Mouse (Mus musculus): ENCODE measurements around the gene Slc38a6.

Slc38a6 gene

DNA sequence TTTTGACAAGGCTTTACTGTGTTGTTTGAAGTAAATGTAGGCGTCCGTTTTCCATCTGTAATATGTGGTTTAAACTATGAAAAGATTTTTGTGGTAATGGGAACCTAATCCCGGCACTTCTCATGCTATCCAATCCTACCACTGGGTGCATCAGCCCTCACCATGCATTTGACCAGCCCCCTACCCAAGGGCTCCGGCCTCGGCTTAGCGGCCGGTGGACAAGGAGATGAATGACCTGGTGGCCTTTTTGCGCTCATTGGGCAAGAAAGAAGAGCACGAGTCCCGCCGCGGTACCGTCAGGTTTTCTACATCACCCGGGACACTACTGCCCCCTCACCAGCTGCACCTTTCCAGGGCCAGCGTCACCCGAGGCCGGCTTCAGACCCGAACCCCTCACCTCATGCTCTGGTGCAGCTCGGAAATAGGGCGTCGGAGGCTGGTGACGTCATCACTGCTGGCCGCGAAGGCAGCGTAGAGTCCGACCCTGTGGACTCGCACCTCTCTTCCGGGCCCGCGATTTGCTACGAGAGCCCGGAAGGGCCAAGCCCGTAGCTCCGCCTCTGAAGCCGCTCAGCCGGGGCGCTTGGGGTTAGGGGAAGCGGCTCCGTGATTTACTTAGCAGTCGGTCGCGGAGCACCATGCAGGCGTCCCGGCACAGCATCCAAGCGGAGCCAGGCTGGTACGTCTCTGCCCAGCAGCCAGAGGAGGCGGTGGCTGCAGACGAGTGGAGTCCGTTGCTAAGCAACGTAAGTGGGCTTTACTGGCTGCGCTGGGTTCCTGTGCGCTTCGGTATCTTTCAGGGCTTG lies at the start of gene Slc38a6, which contains the start of gene Trmt5:
Slc38a6 (plus strand) TSS at position 493 of the 806 bp plus-strand sequence.
Trmt5 (minus strand) TSS at position 424 of the 806 bp plus-strand sequence.
- DNase-seq (ENCODE audit: low read depth, low spot score), result peak; percentile 95

DNA sequence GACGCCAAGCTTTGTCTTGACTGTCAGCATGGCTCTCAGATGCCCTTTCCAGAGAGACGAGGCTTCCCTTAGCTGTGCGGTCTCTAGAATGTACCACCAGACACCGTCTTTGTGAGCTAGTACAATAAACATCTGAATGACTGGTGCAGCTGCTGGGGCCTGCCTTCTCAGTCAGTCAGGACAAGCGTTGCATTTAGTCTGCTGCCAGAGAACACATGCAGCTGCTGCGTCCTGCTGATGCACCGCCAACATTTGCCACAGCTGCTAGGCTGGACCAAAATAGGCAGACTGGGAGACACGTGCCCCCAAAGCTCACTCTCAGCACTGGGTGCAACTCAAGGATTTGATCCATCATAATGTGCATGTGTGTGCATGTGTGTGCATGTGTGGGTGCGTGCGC lies 44.6 kb upstream of the Slc38a6 start:
- peak; percentile 78 for DNase-seq (ENCODE audit: low read depth, low spot score)

DNA sequence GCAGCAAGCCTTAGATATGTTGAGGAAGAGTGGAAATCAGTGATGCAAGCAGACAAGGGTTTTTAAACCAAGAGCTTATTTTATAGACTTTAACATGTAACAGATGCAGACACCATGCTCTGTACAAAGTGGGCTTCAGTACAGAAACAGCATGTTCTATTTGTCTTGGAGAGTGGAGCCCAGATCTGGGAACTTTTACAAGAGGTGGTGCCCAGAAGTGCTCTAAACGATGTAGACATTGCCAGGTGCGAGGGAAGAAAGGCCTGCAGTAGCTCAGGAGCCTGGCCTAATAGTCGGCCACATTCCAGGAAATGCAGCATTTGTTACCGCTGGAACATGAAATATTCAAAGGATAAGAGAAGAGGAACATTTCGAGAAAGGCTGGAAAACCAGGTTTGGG lies 40.9 kb upstream of the Slc38a6 start:
- DNase-seq (ENCODE audit: low read depth, low spot score), result no peak

DNA sequence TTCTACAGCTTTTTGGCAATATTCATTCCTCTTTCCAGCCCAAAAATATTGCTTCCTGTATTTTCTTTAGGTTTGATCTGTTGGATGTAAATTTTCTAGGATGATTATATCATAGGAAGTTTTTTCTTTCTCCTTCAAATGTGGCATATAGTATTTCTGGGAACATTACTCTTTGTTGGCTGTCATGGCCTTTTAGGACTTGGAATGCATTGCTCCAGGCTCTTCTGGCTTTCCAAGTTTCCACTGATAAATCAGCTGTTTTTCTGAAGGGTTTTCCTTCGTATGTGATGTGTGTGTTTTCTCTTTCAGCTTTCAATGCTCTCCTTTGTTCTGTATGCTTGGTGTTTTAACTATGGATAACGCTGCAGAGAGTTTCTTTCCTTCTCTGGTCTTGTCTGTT lies 31.6 kb upstream of the Slc38a6 start:
- no peak for DNase-seq (ENCODE audit: low read depth, low spot score)

GRCm38 (mm10) chr12:73259269-73259668 lies 27.3 kb upstream of the Slc38a6 start:
- DNase-seq (ENCODE audit: low read depth, low spot score), result no peak

DNA sequence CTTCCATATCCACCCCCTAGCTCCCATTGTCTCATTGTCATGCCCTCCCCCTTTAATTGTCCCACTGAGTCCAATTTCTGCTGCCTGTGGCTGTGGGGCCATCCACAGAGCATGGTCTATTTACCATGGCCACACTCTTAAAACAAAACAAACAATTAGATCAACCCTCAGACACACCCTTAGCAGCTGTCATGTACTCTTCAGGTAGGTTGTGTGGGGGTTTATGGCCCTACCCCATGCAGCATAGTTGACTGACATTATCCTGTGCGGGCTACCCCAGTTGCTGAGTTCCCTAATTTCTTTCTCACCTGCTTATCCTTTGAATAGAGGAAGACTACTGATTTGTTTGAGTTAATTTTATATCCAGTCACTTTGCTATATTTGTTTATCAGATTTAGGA lies 26.2 kb upstream of the Slc38a6 start:
- DNase-seq (ENCODE audit: low read depth, low spot score), result no peak

- no peak for DNase-seq (ENCODE audit: low read depth, low spot score)
Measured at GRCm38 (mm10) chr12:73265381-73265978, 21.1 kb upstream of the Slc38a6 start.

GRCm38 (mm10) chr12:73266597-73266996 lies 20.0 kb upstream of the Slc38a6 start:
- no peak for DNase-seq (ENCODE audit: low read depth, low spot score)

DNA sequence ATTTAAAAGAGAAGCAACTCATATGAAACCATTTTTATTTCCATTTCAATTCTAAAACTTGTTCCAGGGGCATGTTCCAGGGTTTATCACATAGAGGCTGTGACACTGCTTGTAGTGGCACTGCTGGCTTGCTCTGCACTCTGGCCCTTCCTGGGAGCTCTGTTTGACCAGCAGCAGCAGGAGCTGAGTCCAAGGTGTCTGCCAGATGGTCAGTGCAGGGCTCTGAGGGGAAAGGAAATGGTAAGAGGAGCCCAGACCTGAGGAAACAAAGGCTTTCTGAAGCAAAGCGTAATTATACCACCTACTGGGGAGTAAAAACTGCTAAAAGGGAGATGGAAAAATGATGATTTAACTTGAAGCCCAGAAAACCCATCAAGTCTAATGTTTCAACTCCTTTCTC lies 18.1 kb upstream of the Slc38a6 start:
- no peak for DNase-seq (ENCODE audit: low read depth, low spot score)

GRCm38 (mm10) chr12:73269531-73269930 lies 17.0 kb upstream of the Slc38a6 start:
- no peak for DNase-seq (ENCODE audit: low read depth, low spot score)

- DNase-seq (ENCODE audit: low read depth, low spot score), result peak; percentile 34
Measured at GRCm38 (mm10) chr12:73269933-73270332, 16.6 kb upstream of the Slc38a6 start.

DNA sequence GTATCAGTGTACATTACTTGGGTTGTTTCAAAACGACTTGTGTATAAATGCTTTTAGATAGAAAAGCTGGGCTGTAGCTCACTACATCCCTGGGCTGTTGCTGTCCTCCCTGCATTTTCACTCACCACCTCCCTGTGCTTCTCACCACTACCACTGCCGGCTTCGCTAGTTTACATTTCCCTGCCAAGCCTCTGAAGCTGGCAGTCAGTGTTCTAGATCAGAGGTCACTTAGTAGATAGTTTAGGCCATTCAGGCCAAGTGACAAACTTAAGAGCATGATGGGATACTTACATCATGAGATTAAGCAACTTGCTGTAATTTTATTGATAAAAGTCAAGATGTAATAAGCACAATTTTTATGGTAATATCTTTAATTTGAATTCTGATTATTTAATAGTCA lies 11.7 kb upstream of the Slc38a6 start:
- DNase-seq (ENCODE audit: low read depth, low spot score), result no peak

- DNase-seq (ENCODE audit: low read depth, low spot score), result peak; percentile 62
Measured at GRCm38 (mm10) chr12:73287609-73288008, 1.0 kb downstream of the Slc38a6 start.

DNA sequence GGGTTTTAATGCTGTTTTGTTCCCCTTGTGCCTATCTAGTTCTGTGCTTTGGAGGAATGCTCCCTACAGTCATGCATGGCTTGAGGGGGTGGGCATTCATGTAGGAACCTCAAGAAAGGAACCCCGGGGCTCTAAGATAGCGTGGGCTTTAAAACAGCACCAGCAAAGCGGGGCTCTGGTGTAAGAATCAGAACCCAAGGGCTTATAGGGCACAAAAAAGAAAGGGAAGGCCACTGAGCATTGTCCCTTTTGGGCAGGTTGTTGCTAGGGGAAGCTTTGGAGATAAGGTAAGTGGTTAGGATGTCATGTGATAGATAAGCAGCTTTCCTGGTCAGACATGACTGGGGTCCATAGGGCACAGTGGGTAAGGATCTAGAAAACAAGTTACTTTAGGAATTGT lies 2.0 kb downstream of the Slc38a6 start:
- no peak for DNase-seq (ENCODE audit: low read depth, low spot score)

- no peak for DNase-seq (ENCODE audit: low read depth, low spot score)
Measured at GRCm38 (mm10) chr12:73294884-73295283, 8.3 kb downstream of the Slc38a6 start.

- no peak for DNase-seq (ENCODE audit: low read depth, low spot score)
Measured at GRCm38 (mm10) chr12:73295505-73296140, 9.0 kb downstream of the Slc38a6 start.

GRCm38 (mm10) chr12:73298621-73299020 lies 12.0 kb downstream of the Slc38a6 start:
- DNase-seq (ENCODE audit: low read depth, low spot score), result no peak

DNA sequence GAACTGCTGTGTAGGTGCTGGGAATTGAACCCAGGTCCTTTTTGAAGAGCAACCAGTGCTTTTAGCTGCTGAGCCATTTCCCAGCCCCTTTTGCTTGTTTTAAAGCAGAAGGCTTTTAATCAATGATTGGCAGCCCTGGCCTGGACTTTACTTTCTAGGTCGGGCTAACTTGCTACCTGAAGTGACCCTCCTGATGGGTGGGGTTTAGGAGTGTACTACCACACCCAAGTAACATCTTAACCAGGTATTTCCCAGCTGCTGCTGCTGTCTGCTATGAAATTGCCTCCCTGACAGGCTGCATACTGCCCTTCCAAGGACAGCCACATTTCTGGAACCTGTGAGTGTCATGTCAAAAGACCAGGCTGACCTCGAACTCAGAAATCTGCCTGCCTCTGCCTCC lies 14.0 kb downstream of the Slc38a6 start:
- DNase-seq (ENCODE audit: low read depth, low spot score), result no peak

- peak; percentile 42 for DNase-seq (ENCODE audit: low read depth, low spot score)
Measured at GRCm38 (mm10) chr12:73304636-73305035, 18.1 kb downstream of the Slc38a6 start.

DNA sequence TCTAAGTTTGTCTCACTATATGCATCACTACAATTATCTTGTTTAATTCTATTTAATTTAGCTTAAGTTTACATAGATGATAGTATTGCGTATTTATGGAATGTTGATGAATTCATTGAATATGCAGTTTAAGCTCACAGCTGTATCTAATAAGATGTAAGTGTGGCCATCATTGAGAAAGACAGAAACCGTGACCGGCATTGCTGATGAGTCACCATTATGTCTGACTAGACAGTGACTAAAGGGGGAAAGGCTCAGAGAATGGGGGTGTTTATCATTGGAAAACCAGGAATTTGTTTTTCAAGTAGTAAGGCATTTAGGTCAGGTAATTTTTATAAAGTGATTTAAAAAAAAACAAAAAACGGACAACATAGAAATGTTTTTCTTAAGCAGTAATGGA lies 21.2 kb downstream of the Slc38a6 start:
- DNase-seq (ENCODE audit: low read depth, low spot score), result no peak

- DNase-seq (ENCODE audit: low read depth, low spot score), result no peak
Measured at GRCm38 (mm10) chr12:73308711-73309110, 22.1 kb downstream of the Slc38a6 start.
